Mouse (Mus musculus) heart, postnatal 0 days (tissue): Measurements from ENCODE around the gene Unk. TPM values are rescaled to one million over a fixed set of nuclear protein-coding genes. Genes with fewer than 3 reads are reported as not detected.

Experiments
- ATAC-seq: fragments of 200-750 bp; cut with Nextera tagmentation; 2 replicates; pipeline ENCODE4 v1.8.0; 2017; ENCODE audit warnings: low read depth, moderate number of reproducible peaks, moderate library complexity; ENCODE audit not compliant: insufficient read depth
- DNase-seq: peaks from one replicate; pipeline ENCODE4 v3.0.0-alpha.2; 2016; ENCODE audit warnings: low spot score
- H3K27ac ChIP-seq: fragments of 300-500 bp; sonication (generic); 2 replicates; pipeline ENCODE4 v1.5.1; 2014; ENCODE audit warnings: low read depth, mild to moderate bottlenecking
- H3K27me3 ChIP-seq: fragments of 300-500 bp; sonication (generic); 2 replicates; pipeline ENCODE4 v1.6.1; 2014; ENCODE audit warnings: low read length, mixed read lengths; ENCODE audit not compliant: control insufficient read depth, insufficient read depth
- H3K36me3 ChIP-seq: fragments of 300-500 bp; sonication (generic); replicated peaks from 2 replicates; pipeline ENCODE4 v1.6.1; 2014; ENCODE audit warnings: low read length, mixed read lengths; ENCODE audit not compliant: control insufficient read depth, insufficient read depth
- H3K4me1 ChIP-seq: fragments of 300-500 bp; sonication (generic); 2 replicates; pipeline ENCODE4 v1.6.1; 2014; ENCODE audit warnings: antibody characterized with exemption; ENCODE audit not compliant: control insufficient read depth, insufficient read depth
- H3K4me2 ChIP-seq: fragments of 300-500 bp; sonication (generic); 2 replicates; pipeline ENCODE4 v1.6.1; 2014; ENCODE audit warnings: low read depth, mild to moderate bottlenecking, low read length, moderate library complexity
- H3K4me3 ChIP-seq: fragments of 300-500 bp; sonication (generic); 2 replicates; pipeline ENCODE4 v1.5.1; 2014; ENCODE audit warnings: low read depth, low read length
- H3K9ac ChIP-seq: fragments of 300-500 bp; sonication (generic); replicated peaks from 2 replicates; pipeline ENCODE4 v1.6.1; 2014; ENCODE audit warnings: low read depth, low read length, mixed read lengths
- H3K9me3 ChIP-seq: fragments of 300-500 bp; sonication (generic); replicated peaks from 2 replicates; pipeline ENCODE4 v1.6.1; 2016; ENCODE audit warnings: low read length; ENCODE audit not compliant: control insufficient read depth
- CTCF ChIP-seq: IDR thresholded peaks from 2 replicates; pipeline ENCODE4 v1.5.1; 2016; ENCODE audit warnings: antibody characterized with exemption, control low read depth, low read depth
- EP300 ChIP-seq: IDR thresholded peaks from 2 replicates; pipeline ENCODE4 v1.6.1; 2016; ENCODE audit warnings: antibody characterized with exemption, low read depth
- WGBS: fragments of 180-500 bp; shearing (Covaris S2); extraction: QIAGEN DNeasy Blood & Tissue Kit; methylation state at CpG from one replicate; pipeline ENCODE4 v1.1.7; 2014; 5-methylcytosine and 5-hydroxymethylcytosine counted together
- polyA plus RNA-seq: library from polyadenylated mRNA; unstranded; fragments of >200 nt; fragmentation: Nextera tagmentation; extraction: Ambion mirVana; gene quantifications from 2 replicates; pipeline ENCODE4 v1.2.1, GENCODE M21; 2015
- total RNA-seq: library from RNA; depleted of rRNA; stranded (reverse); fragments of >200 nt; gene quantifications from 2 replicates; pipeline ENCODE4 v1.2.3, GENCODE M21; 2014; ENCODE audit warnings: low replicate concordance

The Unk gene
- total and polyA plus RNA-seq, 2 experiments from 2014 or later: 9.5 to 26.1 TPM

GRCm38 (mm10) chr11:116050196-116050595, 20.1 kb downstream of the Unk start:
- Histone ChIP-seq H3K9me3 (no peaks in the 10 kb centered on the region), H3K4me2 (no peak overlapping the region), H3K36me3 (peaks cover 89% of the 10 kb centered on the region), H3K4me3 (no peak overlapping the region), H3K27me3 (no peaks in the 10 kb centered on the region), H3K9ac (no peak overlapping the region), H3K27ac (no peak overlapping the region), H3K4me1 (no peaks in the 10 kb centered on the region)
- TF ChIP-seq EP300 (no peak), CTCF (no peak)
- WGBS: 81% methylated on average over 4 of the region's 4 CpGs
- ATAC-seq (no peak), DNase-seq (no peak)

GRCm38 (mm10) chr11:116053510-116054229, 23.5 kb downstream of the Unk start:
- no peak for ATAC-seq
- Histone ChIP-seq H3K27me3 (no peaks in the 10 kb centered on the region), H3K36me3 (peaks cover 97% of the 10 kb centered on the region), H3K4me2 (no peak overlapping the region), H3K4me1 (no peaks in the 10 kb centered on the region), H3K4me3 (no peak overlapping the region), H3K9ac (no peak overlapping the region), H3K9me3 (no peaks in the 10 kb centered on the region), H3K27ac (no peak overlapping the region)
- DNase-seq: no peak
- WGBS: 83% methylated on average over 9 of the region's 9 CpGs
- no peak for TF ChIP-seq EP300
- no peak for TF ChIP-seq CTCF

- Histone ChIP-seq H3K36me3 (peaks cover 96% of the 10 kb centered on the region), H3K9ac (no peak overlapping the region), H3K4me1 (no peaks in the 10 kb centered on the region), H3K4me2 (no peak overlapping the region), H3K4me3 (no peak overlapping the region), H3K27ac (no peak overlapping the region), H3K27me3 (no peaks in the 10 kb centered on the region), H3K9me3 (no peaks in the 10 kb centered on the region)
- WGBS: 84% methylated on average over 11 of the region's 11 CpGs
- ATAC-seq (no peak), DNase-seq (no peak)
- no peak for TF ChIP-seq EP300
- TF ChIP-seq CTCF: no peak
These were observed 25.8 kb downstream of the Unk start for GRCm38 (mm10) chr11:116055873-116056272.

- Histone ChIP-seq H3K9ac (no peak overlapping the region), H3K4me2 (no peak overlapping the region), H3K4me3 (no peak overlapping the region), H3K4me1 (no peaks in the 10 kb centered on the region), H3K27ac (no peak overlapping the region), H3K27me3 (no peaks in the 10 kb centered on the region), H3K36me3 (peaks cover 88% of the 10 kb centered on the region), H3K9me3 (no peaks in the 10 kb centered on the region)
- ATAC-seq (no peak), DNase-seq (no peak)
- no peak for TF ChIP-seq CTCF
- TF ChIP-seq EP300: no peak
- WGBS: 30% methylated on average over 4 of the region's 4 CpGs
These were observed 27.2 kb downstream of the Unk start for GRCm38 (mm10) chr11:116057237-116057881.

GRCm38 (mm10) chr11:116058022-116058614, 28.0 kb downstream of the Unk start:
- Histone ChIP-seq H3K27me3 (no peaks in the 10 kb centered on the region), H3K36me3 (peaks cover 81% of the 10 kb centered on the region), H3K9me3 (no peaks in the 10 kb centered on the region), H3K4me2 (no peak overlapping the region), H3K4me3 (no peak overlapping the region), H3K27ac (no peak overlapping the region), H3K9ac (no peak overlapping the region), H3K4me1 (no peaks in the 10 kb centered on the region)
- ATAC-seq (no peak; the same call in 1 of the 2 replicates), DNase-seq (no peak)
- TF ChIP-seq EP300: no peak
- no peak for TF ChIP-seq CTCF
- WGBS: 66% methylated on average over 12 of the region's 12 CpGs
